Mouse (Mus musculus) ES-Bruce4 (cell line): ENCODE results near the gene Wif1.

Experiments
- CTCF ChIP-seq: IDR thresholded peaks from one replicate; pipeline ENCODE4 v1.8.1; 2011; ENCODE audit warnings: low read depth, low read length
- POLR2A ChIP-seq: IDR thresholded peaks from one replicate; pipeline ENCODE4 v1.8.1; 2011; ENCODE audit warnings: low read length; ENCODE audit not compliant: insufficient read depth

DNA sequence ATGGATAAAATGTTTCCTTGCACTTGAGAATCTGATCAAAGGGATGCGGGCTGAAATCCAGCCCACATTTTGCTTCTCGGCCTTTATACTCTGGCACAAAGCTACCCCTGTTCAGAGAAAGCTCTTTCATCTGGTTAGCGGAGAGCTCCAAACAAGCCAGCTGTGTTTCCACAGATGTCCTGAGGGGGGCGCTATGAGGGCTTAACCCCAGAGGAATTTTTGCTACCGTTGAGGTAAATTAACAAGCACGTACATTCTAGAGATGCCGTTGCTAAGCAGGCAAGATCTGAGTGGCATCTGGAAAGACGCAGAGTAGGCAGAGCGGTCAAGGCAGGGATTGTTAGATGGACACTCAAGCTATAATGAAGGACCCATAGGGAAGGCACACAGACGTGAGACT lies 13.7 kb downstream of the Wif1 start:
- TF ChIP-seq CTCF (no peak), POLR2A (no peak)
